Mouse (Mus musculus) limb, embryonic 15.5 days (tissue): ENCODE results near the gene Prr7. TPM values are rescaled to one million over a fixed set of nuclear protein-coding genes. Genes with fewer than 3 reads are reported as not detected.

Source experiments
- ATAC-seq: fragments of 200-750 bp; cut with Nextera tagmentation; 2 replicates; pipeline ENCODE4 v1.8.0; 2017; ENCODE audit warnings: low read depth, moderate TSS enrichment; ENCODE audit not compliant: insufficient number of reproducible peaks, low FRiP score, low TSS enrichment
- H3K27ac ChIP-seq: fragments of 300-500 bp; sonication (generic); 2 replicates; pipeline ENCODE4 v1.5.1; 2015; ENCODE audit warnings: moderate library complexity, mild to moderate bottlenecking, inconsistent platforms
- H3K27me3 ChIP-seq: fragments of 300-500 bp; sonication (generic); 2 replicates; pipeline ENCODE4 v1.6.1; 2015; ENCODE audit warnings: inconsistent platforms
- H3K36me3 ChIP-seq: fragments of 300-500 bp; sonication (generic); 2 replicates; pipeline ENCODE4 v1.6.1; 2015; ENCODE audit warnings: inconsistent platforms
- H3K4me1 ChIP-seq: fragments of 300-500 bp; sonication (generic); 2 replicates; pipeline ENCODE4 v1.6.1; 2015; ENCODE audit warnings: inconsistent platforms
- H3K4me2 ChIP-seq: fragments of 300-500 bp; sonication (generic); 2 replicates; pipeline ENCODE4 v1.6.1; 2015; ENCODE audit warnings: mild to moderate bottlenecking, inconsistent platforms
- H3K4me3 ChIP-seq: fragments of 300-500 bp; sonication (generic); 2 replicates; pipeline ENCODE4 v1.5.1; 2015; ENCODE audit warnings: mild to moderate bottlenecking, inconsistent platforms
- H3K9ac ChIP-seq: fragments of 300-500 bp; sonication (generic); 2 replicates; pipeline ENCODE4 v1.6.1; 2015; ENCODE audit warnings: inconsistent platforms
- H3K9me3 ChIP-seq: fragments of 300-500 bp; sonication (generic); 2 replicates; pipeline ENCODE4 v1.6.1; 2016; ENCODE audit warnings: inconsistent platforms
- WGBS: fragments of 180-500 bp; shearing (Covaris S2); methylation state at CpG from one replicate; pipeline ENCODE4 v1.1.7; 2015; 5-methylcytosine and 5-hydroxymethylcytosine counted together
- polyA plus RNA-seq: library from polyadenylated mRNA; unstranded; fragments of >200 nt; fragmentation: Nextera tagmentation; extraction: Ambion mirVana; gene quantifications from 2 replicates; pipeline ENCODE4 v1.2.1, GENCODE M21; 2015

Prr7 gene
- polyA plus RNA-seq, 1 experiment from 2014 or later, result 1.2 TPM

DNA sequence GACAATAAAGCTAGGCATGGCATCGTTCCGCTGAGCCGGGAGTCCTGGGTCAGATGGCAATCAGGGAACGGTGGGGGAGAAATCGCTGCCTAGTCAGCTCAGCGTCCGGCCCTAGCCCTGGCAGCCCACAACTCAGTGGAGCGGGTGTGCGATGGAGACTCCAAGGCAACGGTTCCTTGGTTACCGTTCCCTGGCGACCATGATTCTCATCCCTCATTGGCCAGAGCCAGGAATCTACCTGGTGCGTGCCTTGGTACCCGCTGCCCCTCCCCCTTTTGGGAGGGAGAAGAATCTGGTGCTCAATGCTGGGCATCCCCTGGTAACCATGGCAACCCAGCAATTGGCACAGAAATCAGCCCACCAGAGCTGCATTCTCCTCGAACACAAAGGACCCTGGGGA lies 19.5 kb downstream of the Prr7 start:
- no peaks in the 10 kb centered on the region for H3K9me3 ChIP-seq
- H3K36me3 ChIP-seq, result peaks cover 41% of the 10 kb centered on the region
- no peak overlapping the region for H3K9ac ChIP-seq
- H3K4me1 ChIP-seq, result peaks cover 56% of the 10 kb centered on the region
- 50% methylated on average over 15 of the region's 15 CpGs for WGBS
- H3K27me3 ChIP-seq, result no peaks in the 10 kb centered on the region
- ATAC-seq, result no peak
- H3K4me2 ChIP-seq, result no peak overlapping the region
- H3K4me3 ChIP-seq, result no peak overlapping the region
- 0 out of 2 replicates have a peak overlapping the region, but pooled peaks have one; percentile 59 for H3K27ac ChIP-seq

- H3K36me3 ChIP-seq, result peaks cover 32% of the 10 kb centered on the region
- H3K4me1 ChIP-seq, result peaks cover 56% of the 10 kb centered on the region
- H3K4me2 ChIP-seq, result 0 out of 2 replicates have a peak overlapping the region, but pooled peaks have one; percentile 2
- no peaks in the 10 kb centered on the region for H3K9me3 ChIP-seq
- no peaks in the 10 kb centered on the region for H3K27me3 ChIP-seq
- 0 out of 2 replicates have a peak overlapping the region, but pooled peaks have one; percentile 57 for H3K27ac ChIP-seq
- no peak for ATAC-seq
- 28% methylated on average over 7 of the region's 7 CpGs for WGBS
- H3K4me3 ChIP-seq, result no peak overlapping the region
- 0 out of 2 replicates have a peak overlapping the region, but pooled peaks have one; percentile 10 for H3K9ac ChIP-seq
These were observed 20.5 kb downstream of the Prr7 start for GRCm38 (mm10) chr13:55484520-55485088.

DNA sequence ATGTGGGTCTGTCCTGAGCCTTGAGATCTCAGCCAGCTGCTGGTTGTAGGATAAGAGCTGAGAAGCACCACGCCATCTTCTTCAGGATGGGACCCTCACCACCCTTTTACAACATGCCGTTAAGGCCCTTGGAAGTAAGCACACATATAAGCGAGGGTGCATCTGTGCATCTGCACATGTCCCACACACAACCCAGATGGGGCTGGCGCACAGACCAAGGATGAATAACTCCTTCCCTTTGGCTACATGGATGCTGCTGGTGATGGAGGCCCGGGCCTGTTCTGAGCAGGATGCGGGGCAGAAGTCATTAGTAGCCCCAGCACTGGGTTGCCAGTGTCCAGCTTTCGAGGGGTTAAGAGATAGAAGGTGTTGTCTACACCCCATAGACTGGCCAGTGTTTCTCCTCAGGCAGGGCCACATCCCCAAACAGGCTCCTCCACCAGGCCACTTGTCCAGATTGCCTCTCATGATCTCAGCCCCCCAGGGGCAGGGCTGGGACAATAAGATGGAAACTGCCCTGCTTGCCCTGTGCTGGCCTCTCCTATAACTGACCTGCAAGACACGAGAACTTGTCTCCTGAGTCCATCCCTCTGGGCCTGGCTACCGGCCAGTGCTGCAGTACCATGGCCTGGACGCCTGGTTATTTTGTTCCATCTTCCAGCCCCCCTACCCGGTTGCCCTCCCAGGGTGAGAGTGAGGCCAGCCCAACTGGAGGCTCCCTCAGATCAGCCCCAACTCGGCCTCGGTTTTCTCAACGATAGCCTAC lies 22.1 kb downstream of the Prr7 start:
- H3K4me2 ChIP-seq, result peak overlapping the region; percentile 80
- H3K4me1 ChIP-seq, result peaks cover 56% of the 10 kb centered on the region
- 34% methylated on average over 14 of the region's 14 CpGs for WGBS
- peak overlapping the region; percentile 96 for H3K9ac ChIP-seq
- H3K27ac ChIP-seq, result peak overlapping the region; percentile 91
- H3K4me3 ChIP-seq, result peak overlapping the region; percentile 93
- H3K9me3 ChIP-seq, result no peaks in the 10 kb centered on the region
- peaks cover 16% of the 10 kb centered on the region for H3K36me3 ChIP-seq
- H3K27me3 ChIP-seq, result no peaks in the 10 kb centered on the region
- ATAC-seq, result no peak

GRCm38 (mm10) chr13:55486916-55487577 lies 23.0 kb downstream of the Prr7 start:
- Histone ChIP-seq H3K9ac (peak overlapping the region; percentile 96), H3K4me3 (peak overlapping the region; percentile 93), H3K36me3 (peaks cover 8% of the 10 kb centered on the region), H3K4me1 (peaks cover 56% of the 10 kb centered on the region), H3K27ac (peak overlapping the region; percentile 91), H3K27me3 (no peaks in the 10 kb centered on the region), H3K9me3 (no peaks in the 10 kb centered on the region), H3K4me2 (peak overlapping the region; percentile 80)
- WGBS, result 0% methylated on average over 28 of the region's 29 CpGs
- peak; percentile 50 for ATAC-seq

DNA sequence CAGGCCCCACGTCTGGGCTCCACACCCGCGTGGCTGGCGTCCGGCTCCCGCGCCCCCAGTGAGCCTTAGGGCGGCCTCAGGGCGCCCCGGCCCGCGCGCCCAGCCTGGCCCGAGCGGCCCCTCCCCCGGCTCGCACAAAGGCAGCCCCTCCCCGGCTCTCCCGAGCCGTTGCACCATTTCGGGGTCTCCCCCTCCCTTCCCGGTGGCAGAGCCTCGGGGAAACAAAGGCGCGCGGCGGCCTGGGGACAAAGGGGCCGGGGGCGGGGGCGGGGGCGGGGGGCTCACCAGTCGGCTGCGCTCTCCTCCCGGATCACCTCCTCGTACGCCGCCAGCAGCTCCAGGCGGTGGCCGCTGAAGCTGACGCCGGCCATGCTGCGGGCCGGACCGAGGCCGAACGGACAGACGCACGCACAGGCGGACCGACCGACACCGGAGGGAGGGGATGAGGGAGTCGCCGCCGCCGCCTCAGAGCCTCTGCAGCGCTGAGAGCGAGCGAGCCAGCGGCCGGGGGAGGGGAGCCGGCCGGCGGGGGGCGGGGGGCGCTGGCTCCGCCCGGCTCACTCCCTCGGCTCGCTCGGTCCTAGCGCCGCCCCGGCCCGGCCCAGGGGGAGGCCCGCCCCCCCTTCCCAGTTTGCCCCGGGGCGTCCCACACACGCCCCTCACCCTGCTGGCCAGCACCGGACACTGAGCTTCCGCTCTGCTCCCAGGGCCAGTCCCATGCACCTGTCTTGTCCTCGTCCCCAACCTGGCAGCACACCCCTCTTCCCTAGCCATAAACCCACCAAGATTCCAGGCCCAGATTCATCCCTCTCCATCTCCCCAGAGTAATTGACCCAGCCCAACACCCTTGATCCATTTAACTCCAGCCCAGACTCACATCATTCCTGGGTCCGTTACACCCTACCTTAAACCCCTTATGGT lies 23.8 kb downstream of the Prr7 start, which contains the start of gene Dbn1:
Dbn1 (minus strand) TSS at position 534 of the 921 bp plus-strand sequence.
- peak within 1 kb of the TSS; percentile 91 for H3K27ac ChIP-seq
- H3K27me3 ChIP-seq, result no peaks in the 10 kb centered on the region
- H3K9me3 ChIP-seq, result no peaks in the 10 kb centered on the region
- peak within 1 kb of the TSS; percentile 80 for H3K4me2 ChIP-seq
- H3K9ac ChIP-seq, result peak within 1 kb of the TSS; percentile 96
- peak within 1 kb of the TSS; percentile 93 for H3K4me3 ChIP-seq
- peaks cover 50% of the 10 kb centered on the region for H3K4me1 ChIP-seq
- under 1% methylated on average over 70 of the region's 83 CpGs for WGBS
- H3K36me3 ChIP-seq, result no peaks in the 10 kb centered on the region
- peak; percentile 81 for ATAC-seq

DNA sequence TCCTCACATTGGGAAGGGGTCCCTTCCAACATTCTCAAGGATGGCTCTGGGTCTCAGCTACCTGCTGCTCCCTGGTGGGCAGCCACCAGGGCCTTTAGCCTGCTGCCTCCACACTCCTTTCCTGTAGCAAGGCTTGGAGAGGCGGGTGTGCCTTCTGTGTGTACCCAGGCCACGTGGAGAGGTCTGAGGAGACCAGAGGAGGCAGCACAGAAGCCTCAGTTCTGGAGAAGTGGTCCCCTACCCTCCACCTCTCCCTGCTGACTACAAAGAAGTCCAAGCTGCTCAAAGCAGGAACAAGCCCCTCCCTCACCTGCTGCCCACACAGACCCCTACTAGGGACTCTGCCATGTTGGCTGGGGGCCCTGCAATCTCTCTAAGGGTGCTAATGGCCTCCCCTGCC lies 30.2 kb downstream of the Prr7 start:
- Histone ChIP-seq H3K36me3 (peaks cover 25% of the 10 kb centered on the region), H3K27ac (no peak overlapping the region), H3K9me3 (no peaks in the 10 kb centered on the region), H3K9ac (no peak overlapping the region), H3K4me1 (peaks cover 13% of the 10 kb centered on the region; the same call in 1 of the 2 replicates), H3K27me3 (no peaks in the 10 kb centered on the region), H3K4me2 (no peak overlapping the region), H3K4me3 (no peak overlapping the region)
- no peak for ATAC-seq
- WGBS, result 24% methylated on average over 2 of the region's 2 CpGs

GRCm38 (mm10) chr13:55494883-55495621 lies 31.0 kb downstream of the Prr7 start:
- no peaks in the 10 kb centered on the region for H3K27me3 ChIP-seq
- WGBS, result 16% methylated on average over 18 of the region's 18 CpGs
- no peaks in the 10 kb centered on the region for H3K9me3 ChIP-seq
- no peak overlapping the region for H3K27ac ChIP-seq
- H3K36me3 ChIP-seq, result peaks cover 31% of the 10 kb centered on the region
- no peak overlapping the region for H3K9ac ChIP-seq
- no peak for ATAC-seq
- peaks cover 13% of the 10 kb centered on the region; the same call in 1 of the 2 replicates for H3K4me1 ChIP-seq
- no peak overlapping the region for H3K4me2 ChIP-seq
- no peak overlapping the region for H3K4me3 ChIP-seq

GRCm38 (mm10) chr13:55495702-55496101 lies 31.6 kb downstream of the Prr7 start:
- H3K9ac ChIP-seq, result no peak overlapping the region
- H3K4me1 ChIP-seq, result peaks cover 13% of the 10 kb centered on the region; the same call in 1 of the 2 replicates
- H3K4me2 ChIP-seq, result no peak overlapping the region
- peaks cover 36% of the 10 kb centered on the region for H3K36me3 ChIP-seq
- no peak overlapping the region for H3K27ac ChIP-seq
- ATAC-seq, result no peak
- no peak overlapping the region for H3K4me3 ChIP-seq
- H3K27me3 ChIP-seq, result no peaks in the 10 kb centered on the region
- 41% methylated on average over 4 of the region's 4 CpGs for WGBS
- H3K9me3 ChIP-seq, result no peaks in the 10 kb centered on the region

DNA sequence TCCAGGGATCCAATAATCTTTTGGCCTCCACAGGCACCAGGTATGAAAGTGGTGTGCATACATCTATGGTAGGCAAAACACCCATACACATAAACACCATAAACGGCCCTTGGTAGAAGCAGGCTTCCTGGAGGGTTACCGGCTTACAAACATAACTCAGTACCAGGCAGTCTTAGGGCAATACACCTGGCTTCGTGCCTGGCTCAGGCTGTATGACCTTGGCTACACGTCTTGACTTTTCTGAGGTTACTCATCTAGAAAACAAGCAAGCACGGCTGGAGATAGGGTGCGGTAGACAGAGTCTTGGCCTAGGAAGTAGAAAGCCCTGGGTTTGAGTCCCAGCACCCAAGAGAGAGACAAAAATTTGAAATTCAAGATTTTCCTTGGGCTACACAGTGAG lies 32.6 kb downstream of the Prr7 start:
- ATAC-seq, result no peak
- WGBS, result 85% methylated on average over 6 of the region's 6 CpGs
- no peak overlapping the region for H3K9ac ChIP-seq
- peaks cover 46% of the 10 kb centered on the region for H3K36me3 ChIP-seq
- no peak overlapping the region for H3K4me3 ChIP-seq
- no peak overlapping the region for H3K4me2 ChIP-seq
- no peak overlapping the region for H3K27ac ChIP-seq
- H3K9me3 ChIP-seq, result no peaks in the 10 kb centered on the region
- H3K4me1 ChIP-seq, result peaks cover 13% of the 10 kb centered on the region; the same call in 1 of the 2 replicates
- H3K27me3 ChIP-seq, result no peaks in the 10 kb centered on the region

GRCm38 (mm10) chr13:55498906-55499305 lies 34.8 kb downstream of the Prr7 start:
- H3K36me3 ChIP-seq, result peaks cover 66% of the 10 kb centered on the region

More at GRCm38 (mm10) chr13:55498906-55499305, 34.8 kb downstream of the Prr7 start:
- no peak overlapping the region for H3K9ac ChIP-seq
- no peaks in the 10 kb centered on the region for H3K9me3 ChIP-seq
- no peaks in the 10 kb centered on the region for H3K27me3 ChIP-seq
- H3K4me3 ChIP-seq, result no peak overlapping the region
- no peak overlapping the region for H3K27ac ChIP-seq
- H3K4me2 ChIP-seq, result no peak overlapping the region
- H3K4me1 ChIP-seq, result peaks cover 13% of the 10 kb centered on the region; the same call in 1 of the 2 replicates
- ATAC-seq, result no peak
- 66% methylated on average over 11 of the region's 11 CpGs for WGBS
